Mouse (Mus musculus) ovary, postnatal 10 days (tissue): ENCODE results near the gene Zbtb37.
"Not testable (repeated sequence)": the region's sequence is repeated elsewhere in the genome, so short reads cannot be mapped to it uniquely, and the experiment has no call there.

Experiments used
- DNase-seq: peaks from one replicate; pipeline ENCODE4 v3.0.0; 2022; ENCODE audit warnings: low spot score

Zbtb37 gene

DNA sequence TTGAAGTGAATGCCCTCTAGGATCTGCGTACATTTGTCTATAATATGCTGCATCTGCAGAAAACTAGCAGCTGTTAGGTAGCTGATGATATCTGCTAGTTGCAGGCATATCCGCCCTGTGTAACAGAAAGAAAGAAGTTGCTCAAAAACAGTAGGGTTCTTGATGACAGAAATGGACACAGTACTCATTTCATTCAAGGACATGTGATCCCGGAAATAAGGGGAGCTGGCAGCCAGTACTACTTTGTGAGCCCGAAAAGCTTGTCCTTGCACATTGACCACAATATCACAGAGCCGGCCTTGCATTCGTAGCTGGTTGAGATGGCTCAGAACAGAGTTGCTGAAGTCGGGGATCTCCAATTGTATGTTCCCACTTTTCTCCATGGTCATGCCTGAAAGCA, 2.3 kb downstream of the Zbtb37 start:
- DNase-seq = no peak

- DNase-seq = no peak
These were observed 2.8 kb downstream of the Zbtb37 start for GRCm38 (mm10) chr1:161031881-161032280.

DNA sequence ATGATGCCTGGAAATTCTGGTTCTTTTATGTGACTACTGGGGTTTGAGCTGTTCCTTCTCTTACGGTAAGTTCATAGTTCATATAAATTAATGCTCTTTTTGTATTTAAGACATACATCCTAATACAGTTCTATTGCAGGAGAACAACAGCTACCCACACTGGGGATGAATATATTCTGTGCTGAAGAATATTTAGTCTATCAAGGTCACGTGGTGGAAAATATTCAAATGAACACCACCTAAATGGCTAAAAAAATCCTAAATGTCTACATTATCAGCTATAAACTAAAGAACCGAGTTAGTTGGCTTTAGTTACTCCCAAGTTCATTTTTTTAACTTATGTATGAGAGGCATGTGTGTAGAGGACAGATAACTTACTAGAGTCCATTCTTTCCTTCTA, 4.6 kb downstream of the Zbtb37 start:
- no peak for DNase-seq

DNA sequence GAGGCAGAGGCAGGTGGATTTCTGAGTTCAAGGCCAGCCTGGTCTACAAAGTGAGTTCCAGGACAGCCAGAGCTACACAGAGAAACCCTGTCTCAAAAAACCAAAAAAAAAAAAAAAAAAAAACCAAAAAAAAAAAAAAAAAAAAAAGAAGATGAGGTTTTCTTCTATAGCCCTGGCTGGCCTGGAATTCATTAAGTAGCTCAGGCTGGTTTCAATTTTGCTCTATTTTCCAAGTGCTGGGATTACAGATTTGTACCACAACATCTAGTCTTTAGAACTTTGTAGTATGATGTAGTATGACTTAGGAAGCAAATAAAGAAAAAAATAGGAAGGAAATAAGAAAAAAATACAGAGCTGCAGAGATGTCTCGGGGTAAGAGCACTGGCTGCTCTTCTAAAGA, 6.2 kb downstream of the Zbtb37 start:
- not testable (repeated sequence) for DNase-seq

DNA sequence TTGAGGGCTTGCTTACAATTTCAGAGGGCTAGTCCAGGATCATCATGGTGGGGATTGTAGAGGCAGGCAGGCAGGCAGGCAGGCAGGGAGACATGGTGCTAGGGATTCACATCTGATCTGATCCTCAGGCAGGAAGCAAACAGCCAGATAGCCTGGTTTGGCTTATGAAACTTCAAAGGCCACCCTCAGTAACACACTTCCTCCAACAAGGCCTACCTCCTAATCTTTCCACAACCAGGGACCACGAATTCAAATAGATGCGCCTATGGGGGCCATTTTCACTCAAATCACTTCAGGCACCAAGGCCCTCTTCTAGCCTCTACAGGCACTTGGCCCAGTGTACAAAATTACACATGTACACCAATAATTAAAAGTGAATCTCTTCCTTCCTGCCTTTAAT, 7.5 kb downstream of the Zbtb37 start:
- no peak for DNase-seq

DNA sequence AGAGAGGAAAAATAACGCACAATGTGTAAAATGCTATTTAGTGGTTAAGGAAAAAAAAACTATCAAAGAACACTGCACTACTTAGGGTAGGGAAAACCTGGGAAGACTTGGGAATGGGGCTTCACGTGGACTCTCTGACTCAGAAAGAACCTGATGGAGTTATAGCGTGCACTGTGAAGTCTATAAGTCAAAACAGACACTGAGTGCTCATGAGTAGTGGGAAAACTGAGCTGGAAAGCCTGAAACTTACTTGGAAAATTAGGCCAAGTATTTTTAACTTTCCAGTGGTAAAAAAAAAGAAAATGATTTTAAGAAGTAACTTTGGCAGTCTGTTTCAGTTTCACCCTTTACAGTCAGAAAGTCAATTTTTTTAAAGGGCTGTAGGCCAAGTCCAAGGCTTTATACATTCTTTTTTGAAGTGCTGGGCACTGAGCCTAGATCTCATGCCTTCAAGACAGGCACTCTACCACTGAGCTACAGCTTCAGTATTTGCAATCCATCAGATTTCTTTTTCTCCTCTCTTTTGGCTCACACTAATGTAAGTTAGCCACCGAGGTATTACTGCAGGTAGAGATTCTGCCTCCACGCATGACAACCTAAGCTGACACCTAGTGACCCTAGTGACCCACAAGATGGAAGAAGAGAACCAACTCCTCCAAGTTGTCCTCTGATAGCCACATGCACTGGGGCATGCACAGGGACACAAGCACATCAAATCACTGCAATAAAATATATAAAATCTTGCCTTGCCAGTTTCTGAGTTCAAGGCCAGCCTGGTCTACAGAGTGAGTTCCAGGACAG, 9.0 kb downstream of the Zbtb37 start:
- no peak for DNase-seq

- DNase-seq = no peak
These were observed 14.6 kb downstream of the Zbtb37 start for GRCm38 (mm10) chr1:161020051-161020450.

DNA sequence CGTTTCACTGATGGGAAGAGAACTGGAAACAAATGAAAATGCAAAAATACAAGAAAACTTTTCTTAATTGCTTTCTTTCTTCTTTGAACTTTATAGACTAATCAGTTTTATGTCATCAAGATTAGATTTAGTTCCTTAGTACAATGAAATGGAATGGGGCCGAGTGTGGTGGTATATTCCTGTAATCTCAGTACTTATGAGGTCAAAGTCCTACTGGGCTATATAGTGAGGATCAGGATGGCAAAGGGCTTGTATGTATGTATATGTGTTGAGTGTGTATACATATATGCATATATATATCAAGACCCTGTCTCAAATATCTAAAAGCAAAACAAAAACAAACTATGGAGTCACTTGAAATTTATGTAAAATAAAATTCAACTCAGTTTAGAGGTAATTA, 18.3 kb downstream of the Zbtb37 start:
- DNase-seq = no peak

GRCm38 (mm10) chr1:161010436-161010835, 24.2 kb downstream of the Zbtb37 start:
- no peak for DNase-seq

GRCm38 (mm10) chr1:161008038-161008437, 26.6 kb downstream of the Zbtb37 start:
- DNase-seq = no peak

DNA sequence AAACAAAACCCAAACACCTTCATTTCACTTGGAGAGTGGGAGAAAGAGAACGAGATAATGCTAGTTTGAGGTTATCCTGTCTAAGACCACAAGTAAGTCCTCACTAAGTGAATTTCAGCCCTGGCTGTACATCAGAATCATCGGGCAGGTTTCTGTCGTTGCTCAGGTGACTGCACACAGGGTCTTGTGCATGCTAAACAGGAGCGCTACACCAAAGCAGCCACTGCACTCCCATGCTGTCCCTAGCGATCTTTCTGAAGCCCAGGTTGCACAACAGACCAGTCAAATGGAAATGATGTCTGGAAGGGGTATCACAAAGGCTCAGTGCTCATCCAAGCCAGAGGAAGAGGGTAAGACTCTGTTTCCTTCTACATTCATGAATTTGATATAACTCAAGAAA, 28.2 kb downstream of the Zbtb37 start:
- no peak for DNase-seq

DNA sequence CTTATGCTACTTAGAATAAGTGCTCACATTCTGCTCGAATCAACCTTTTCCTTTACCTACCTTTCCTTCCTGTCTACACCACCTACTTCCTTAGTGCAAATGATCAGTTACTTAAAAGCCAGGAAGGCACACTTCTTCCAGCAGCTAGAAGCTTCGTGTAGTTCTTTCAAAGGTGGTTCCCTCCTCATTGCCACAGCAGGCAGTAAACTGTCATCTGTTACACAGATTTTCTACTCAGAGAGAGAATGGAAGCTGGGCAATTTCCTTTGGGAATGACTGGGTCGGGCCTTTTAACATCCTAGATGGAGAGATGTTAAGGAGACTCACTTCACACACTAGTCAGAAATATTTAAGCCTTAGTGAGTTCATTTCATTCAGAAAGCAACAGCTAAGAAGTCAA, 29.1 kb downstream of the Zbtb37 start:
- no peak for DNase-seq

GRCm38 (mm10) chr1:161004942-161005341, 29.7 kb downstream of the Zbtb37 start:
- no peak for DNase-seq

GRCm38 (mm10) chr1:160993851-160994250, 40.8 kb downstream of the Zbtb37 start:
- DNase-seq = no peak

DNA sequence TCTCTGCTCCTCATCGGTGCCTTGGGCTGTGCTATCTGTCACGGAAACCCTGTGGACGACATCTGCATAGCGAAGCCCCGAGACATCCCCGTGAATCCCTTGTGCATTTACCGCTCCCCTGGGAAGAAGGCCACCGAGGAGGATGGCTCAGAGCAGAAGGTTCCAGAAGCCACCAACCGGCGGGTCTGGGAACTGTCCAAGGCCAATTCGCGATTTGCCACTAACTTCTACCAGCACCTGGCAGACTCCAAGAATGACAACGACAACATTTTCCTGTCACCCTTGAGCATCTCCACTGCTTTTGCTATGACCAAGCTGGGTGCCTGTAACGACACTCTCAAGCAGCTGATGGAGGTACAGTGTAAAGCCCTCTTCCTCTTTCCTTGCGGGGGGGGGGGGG, 45.3 kb downstream of the Zbtb37 start:
- no peak for DNase-seq

- no peak for DNase-seq
These were observed 47.6 kb downstream of the Zbtb37 start for GRCm38 (mm10) chr1:160986881-160987635.

- DNase-seq = no peak
These were observed 49.2 kb downstream of the Zbtb37 start for GRCm38 (mm10) chr1:160985477-160985876.

GRCm38 (mm10) chr1:160984731-160985130, 49.9 kb downstream of the Zbtb37 start:
- not testable (repeated sequence) for DNase-seq

GRCm38 (mm10) chr1:160982887-160983286, 51.8 kb downstream of the Zbtb37 start:
- no peak for DNase-seq

- DNase-seq = no peak
These were observed 53.3 kb downstream of the Zbtb37 start for GRCm38 (mm10) chr1:160981337-160981736.

- no peak for DNase-seq
These were observed 54.0 kb downstream of the Zbtb37 start for GRCm38 (mm10) chr1:160980537-160981234.

DNA sequence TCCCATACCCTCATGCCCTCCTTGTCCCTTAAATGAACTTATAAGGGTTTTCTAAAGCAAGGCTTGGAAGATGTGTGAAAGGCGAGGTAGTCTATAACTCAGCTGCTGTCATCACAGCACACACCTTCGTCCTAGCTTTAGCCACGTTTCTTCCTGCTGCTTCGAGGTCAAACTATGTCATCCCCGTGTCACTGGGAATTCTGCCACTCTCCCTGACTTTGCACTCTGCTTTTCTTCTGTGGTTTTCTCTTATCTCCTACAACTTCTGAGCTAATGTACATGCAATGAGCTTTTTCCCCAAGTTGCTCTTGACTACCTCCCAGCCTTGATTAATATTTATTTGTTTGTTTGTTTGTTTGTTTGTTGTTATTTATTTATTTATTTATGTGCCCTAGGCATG, 54.6 kb downstream of the Zbtb37 start:
- DNase-seq = no peak
